Mouse (Mus musculus) E14TG2a.4 (cell line): ENCODE data around the gene Zdhhc3.

Source experiments
- CTCF ChIP-seq: conservative IDR thresholded peaks from 2 replicates; pipeline ENCODE4 v1.5.1; 2014; ENCODE audit warnings: low read length
- NANOG ChIP-seq: IDR thresholded peaks from 2 replicates; pipeline ENCODE4 v1.6.1; 2014; ENCODE audit warnings: borderline replicate concordance, low read length, mixed read lengths
- POU5F1 ChIP-seq: IDR thresholded peaks from 2 replicates; pipeline ENCODE4 v1.6.1; 2014; ENCODE audit warnings: low read length, borderline replicate concordance

GRCm38 (mm10) chr9:123139887-123140614 is 27.0 kb upstream of the Zdhhc3 start:
- TF ChIP-seq CTCF (no peak), NANOG (no peak), POU5F1 (no peak)
